Mouse (Mus musculus): Measurements from ENCODE around the gene Fam193a.

- TF ChIP-seq POLR2A (IDR thresholded peaks at IDR 0.05; ENCODE audit: control insufficient read depth, low read depth, low read length) (no peak), CTCF (IDR thresholded peaks at IDR 0.05; ENCODE audit: control insufficient read depth, insufficient read depth, insufficient replicate concordance, low read depth, low read length) (no peak)
These were observed 98.5 kb downstream of the Fam193a start for GRCm38 (mm10) chr5:34468039-34468775.

All from testis, adult 2 months (tissue).